Mouse (Mus musculus) layer of hippocampus, adult 9-11 months (tissue): ENCODE measurements around the gene Lekr1.

Source experiments
- DNase-seq: peaks from one replicate; pipeline ENCODE4 v3.0.0; 2022

Lekr1 gene

DNA sequence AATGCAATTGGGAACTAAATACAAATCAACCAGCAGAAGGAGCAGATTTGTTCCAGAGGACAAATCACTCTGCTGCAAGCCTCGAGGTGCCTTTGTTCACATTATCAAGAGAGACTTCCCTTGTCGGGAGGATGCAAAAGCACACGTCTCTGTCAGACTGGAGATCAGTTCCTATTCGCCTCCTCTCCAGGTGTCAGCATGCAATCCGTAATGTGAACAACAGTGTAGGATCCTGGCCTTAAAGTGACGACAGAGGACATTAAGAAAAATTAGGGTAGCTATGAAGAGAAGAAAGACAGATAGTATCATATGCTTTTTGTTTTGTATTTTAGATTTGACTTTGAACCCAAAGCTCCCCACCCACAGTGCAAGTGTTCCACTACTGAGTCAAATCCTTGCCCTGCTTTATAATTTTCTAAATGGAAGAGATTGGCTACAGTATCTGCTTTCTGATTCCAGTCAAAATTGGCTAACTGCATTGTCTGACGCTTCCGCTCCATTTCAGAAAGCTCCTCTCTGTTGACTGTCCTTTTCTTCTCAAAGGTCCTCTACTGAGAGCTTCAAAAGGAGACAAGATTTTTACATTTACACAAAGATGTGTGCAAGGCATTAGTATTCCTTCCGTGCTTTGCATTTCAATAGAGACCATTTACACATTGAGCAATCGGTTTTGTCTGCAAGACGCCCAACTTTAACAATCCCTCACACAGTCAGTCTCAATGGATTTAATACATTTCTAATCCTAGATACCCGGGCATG, 8.9 kb upstream of the Lekr1 start:
- DNase-seq, result no peak

DNA sequence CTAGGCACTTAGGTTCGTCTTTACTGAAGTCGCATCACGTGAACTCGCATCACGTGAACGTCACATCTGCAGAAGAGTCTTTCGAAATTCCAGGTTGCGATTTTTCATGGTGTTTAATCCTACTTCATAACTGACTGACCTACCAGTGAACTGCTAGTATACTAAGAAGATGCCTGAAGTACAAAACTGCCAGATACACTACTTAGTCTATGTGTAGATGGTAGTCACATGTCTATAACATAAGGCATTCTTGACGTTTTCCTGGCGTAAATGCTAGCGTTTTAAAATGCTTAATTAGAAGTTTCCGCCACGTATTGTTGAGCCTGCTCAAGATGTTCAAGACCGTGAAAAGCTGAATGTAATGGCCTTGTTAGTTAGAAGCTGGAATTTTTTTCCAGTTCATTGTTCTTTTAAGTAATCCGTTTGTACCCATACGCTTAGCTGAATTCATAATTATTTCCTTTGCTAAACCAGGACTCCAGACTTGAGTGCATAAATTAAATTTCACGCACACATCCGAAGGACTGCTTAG, 7.9 kb upstream of the Lekr1 start:
- DNase-seq, result no peak

GRCm38 (mm10) chr3:65658721-65659619, 7.1 kb upstream of the Lekr1 start:
- peak; percentile 79 for DNase-seq

- no peak for DNase-seq
Measured at GRCm38 (mm10) chr3:65659620-65659932, 6.5 kb upstream of the Lekr1 start.

DNA sequence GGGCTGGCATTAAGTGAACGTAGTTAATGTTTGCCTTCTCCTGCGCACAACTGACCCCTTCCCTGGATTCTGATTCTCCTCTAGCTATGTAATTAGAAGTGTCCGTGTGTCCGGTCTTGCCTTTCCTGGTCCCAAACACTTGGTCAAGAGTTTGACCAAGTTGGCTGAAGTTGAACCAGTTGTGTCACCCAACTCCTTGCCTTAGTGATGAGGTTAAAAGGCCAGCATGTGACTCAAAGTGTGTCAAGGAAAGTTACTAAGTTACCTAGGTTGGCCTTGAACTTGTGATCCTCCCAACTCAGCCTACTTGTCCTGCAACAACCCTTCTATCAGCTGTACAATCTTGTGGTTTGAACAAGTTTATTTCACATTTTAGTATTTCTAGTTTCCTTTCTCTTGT, 5.7 kb upstream of the Lekr1 start:
- DNase-seq, result no peak

DNA sequence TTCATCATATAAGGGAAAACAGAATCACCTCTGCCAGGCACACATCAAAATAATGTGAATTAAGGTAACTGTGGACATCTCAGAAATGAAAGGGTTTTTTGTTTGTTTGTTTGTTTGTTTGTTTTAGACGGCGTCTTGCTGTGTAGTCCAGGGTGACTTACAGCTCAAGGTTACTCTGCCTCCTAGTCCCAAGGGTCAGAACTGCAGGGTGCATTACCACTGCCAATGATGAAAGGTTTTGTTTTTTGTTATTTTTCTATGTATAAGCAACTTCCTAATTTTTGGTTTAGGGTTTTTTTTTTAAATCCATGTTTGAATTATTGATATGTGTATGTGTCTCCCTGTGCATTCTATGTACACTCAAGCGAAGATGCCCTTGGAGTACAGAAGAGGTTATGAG, 4.3 kb upstream of the Lekr1 start:
- DNase-seq, result no peak

- DNase-seq, result no peak
Measured at GRCm38 (mm10) chr3:65663176-65663575, 2.9 kb upstream of the Lekr1 start.

DNA sequence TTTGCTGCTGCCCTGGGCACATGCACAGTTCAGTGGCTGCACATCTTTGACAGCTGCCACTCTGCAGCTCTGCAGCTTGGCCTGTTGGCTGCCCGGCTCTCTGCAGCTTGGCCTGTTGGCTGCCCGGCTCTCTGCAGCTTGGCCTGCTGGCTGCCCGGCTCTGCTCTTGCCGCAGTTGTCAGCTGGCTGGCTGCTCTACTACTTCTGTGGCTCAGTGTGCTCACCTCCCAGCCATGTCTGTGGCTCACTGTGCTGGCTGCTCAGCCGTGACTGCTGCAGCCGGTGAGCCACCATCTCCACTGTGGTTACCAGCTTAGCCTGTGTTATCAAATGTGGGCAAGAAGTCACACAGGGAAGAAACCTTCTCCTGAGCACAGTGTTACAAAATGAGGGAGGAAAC, 4.2 kb downstream of the Lekr1 start:
- DNase-seq, result no peak

DNA sequence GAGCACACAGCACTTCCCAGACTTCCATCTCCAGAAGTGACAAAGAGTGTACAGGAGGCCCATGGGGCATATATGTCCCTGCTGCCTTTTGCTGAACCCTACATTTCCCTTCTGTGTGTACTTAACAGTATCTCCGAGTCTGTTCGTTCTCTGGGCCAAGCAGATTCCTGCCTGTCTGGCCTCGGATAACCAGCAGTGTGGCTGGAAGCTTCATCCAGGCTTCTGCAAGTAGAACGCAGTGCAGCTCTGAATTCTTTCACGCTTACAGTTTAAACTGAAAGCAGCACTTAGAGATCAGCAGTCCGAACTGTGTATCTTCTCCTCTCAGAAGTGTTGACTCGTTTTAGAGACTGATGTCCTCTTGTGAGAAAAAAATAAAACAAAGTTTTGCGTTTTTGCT, 7.7 kb downstream of the Lekr1 start:
- no peak for DNase-seq

GRCm38 (mm10) chr3:65680612-65681011, 14.6 kb downstream of the Lekr1 start:
- no peak for DNase-seq

GRCm38 (mm10) chr3:65689705-65690104, 23.7 kb downstream of the Lekr1 start:
- no peak for DNase-seq

DNA sequence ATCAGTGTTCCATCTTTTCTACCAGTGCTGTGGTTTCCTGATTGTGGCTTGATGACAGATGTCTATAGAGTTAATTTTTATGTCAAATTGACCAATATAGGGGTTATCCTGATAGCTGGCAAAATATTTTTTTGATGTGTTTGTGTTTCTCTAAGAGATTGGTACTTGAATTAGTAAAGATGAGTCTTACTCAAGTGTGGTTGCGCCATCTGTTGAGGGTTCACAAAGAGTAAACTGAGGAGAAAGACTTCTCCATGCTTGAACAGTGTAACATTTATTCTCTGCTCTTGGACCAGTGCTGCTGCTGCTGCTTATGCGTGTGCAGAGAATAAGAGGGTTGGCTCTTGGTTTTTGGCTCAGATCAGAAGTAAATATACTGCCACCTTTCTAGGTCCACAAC, 24.8 kb downstream of the Lekr1 start:
- DNase-seq, result no peak

- DNase-seq, result no peak
Measured at GRCm38 (mm10) chr3:65699704-65700103, 33.7 kb downstream of the Lekr1 start.

DNA sequence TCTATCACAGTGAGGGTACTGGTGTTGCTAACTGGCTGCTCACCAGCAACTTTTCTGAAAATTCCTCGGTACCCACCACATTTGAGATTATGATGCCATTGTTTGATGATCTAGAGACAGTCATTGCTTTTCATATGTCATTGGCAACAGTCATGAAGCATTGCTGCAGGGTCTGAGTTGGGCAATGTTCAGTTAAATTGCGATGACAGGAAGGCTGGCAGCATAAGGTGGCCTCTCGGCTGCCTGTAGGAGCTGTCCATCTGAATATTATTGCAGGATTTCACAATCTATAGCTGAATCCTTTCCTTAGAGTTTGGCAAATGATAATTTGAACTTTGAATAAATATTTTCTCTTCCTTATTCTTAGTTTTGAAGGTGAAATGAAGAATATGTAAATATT, 48.3 kb downstream of the Lekr1 start:
- DNase-seq, result no peak

DNA sequence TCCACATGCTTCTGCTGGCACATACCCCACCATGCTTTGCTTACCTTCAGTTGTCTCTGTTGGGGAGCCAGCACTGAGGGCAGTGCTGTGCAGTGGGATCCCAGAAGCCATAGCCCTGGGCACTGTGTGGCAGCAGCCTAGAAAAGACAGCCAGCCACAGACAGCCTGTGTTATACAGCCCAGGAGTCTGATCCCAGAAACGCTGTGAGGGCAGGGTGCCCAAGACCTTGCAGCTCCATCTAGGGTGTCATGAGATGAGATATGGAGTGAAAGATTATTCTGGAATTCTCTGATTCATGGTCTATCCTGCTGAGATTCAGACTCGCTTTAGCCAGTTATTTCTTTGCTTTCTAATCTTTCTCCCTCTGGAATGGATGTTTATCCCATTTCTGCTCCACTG, 51.4 kb downstream of the Lekr1 start:
- no peak for DNase-seq

- DNase-seq, result no peak
Measured at GRCm38 (mm10) chr3:65722897-65723296, 56.9 kb downstream of the Lekr1 start.

DNA sequence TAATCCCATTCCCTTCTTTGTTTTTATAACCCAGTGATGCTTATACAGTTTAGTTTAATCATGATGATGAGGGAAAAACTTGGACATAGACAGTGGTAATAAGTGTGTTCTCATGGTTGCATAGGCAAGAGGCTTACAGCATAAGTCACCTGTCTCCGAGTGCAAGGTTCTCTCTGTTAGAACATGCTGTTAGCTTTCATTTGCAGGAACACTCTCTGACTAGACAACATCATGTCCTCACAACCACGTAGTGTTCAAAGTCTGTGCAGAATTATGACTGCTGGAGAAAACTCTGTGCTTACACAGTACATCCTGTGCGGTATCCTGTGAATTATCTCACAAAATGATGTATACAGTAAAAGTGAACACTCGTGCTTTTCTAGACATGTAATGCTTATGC, 57.6 kb downstream of the Lekr1 start:
- DNase-seq, result no peak

DNA sequence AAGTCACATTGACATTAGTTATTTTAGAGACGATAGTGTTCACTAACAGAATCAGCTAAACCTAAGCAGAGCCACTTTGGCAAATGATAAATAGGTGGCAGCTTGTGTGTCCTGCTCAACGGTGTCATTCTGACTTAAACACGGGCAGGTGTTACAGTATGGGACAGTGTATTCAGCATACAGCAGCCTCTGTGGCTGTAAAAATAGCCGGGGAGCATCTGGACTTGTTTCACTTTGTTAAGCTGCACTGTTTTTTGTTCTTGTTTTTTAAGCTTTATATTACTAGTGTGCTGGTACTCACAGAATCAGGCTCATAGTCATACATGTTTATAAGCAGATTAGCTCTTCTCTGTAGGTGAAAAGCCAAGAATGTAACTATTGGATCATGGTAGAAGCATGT, 71.8 kb downstream of the Lekr1 start:
- no peak for DNase-seq

DNA sequence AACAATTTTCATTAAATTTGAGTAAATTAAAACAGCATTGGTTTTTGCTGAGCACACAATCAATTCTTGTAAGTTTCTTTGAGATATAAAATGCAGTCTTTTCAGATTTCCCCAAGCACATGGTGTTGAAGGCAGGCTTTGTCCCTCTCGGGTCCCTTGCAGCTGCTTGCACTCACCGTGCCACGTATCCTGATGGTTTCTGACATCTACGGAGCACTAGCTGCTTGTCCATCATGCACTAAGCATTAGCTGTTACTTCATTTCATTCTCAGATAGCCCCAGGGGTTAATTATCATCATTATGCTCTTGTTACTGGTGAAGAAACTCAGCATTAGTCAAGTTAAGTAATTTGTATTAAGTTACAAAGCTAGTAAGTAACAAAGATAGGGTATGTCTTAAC, 78.9 kb downstream of the Lekr1 start:
- no peak for DNase-seq

DNA sequence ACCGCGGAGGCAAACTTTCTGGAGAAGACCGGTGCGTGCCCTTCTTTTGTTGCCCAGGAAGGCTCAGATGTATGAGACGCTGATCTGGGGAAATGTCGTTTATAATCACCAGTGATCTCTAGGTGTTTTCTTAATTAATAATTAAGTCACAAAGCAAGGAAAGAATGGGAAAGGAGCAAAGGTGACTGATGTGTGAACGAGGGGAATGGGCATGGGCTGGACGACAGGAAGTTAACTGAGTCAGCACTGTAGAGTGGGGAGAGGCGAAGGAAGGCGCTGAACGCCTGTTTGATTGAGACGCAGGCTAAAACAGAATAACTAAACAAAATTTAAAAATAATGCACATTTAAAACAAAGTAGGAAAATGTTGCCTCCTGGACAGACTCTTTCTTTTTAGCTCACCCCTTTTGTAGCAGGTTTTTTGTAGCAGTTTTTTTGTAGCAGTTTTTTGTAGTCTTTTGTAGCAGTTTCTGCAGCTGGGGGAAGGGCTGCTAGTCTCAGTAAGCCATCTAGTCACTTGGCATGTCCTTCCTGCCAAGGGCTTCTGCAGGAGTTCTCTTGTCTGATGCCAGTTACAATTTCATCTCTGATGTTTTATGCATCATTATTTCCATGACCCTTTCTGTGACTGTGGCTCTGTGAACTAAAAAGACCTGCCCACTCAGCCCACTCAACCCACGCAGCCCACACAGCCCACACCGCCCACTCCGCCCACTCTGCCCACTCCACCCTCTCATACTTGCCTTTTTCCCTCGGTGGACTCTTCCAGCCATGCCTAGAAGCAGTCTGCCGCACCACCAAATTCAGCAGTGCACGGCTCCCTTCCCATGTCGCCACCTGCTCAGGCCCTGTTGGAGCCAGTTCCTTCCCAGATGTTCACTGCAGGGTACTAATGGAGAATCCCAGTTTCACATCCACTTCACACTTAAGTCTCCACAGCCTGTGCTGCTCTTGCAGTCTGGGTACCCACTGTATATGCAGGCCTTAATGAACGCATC, 98.8 kb downstream of the Lekr1 start:
- DNase-seq, result no peak

DNA sequence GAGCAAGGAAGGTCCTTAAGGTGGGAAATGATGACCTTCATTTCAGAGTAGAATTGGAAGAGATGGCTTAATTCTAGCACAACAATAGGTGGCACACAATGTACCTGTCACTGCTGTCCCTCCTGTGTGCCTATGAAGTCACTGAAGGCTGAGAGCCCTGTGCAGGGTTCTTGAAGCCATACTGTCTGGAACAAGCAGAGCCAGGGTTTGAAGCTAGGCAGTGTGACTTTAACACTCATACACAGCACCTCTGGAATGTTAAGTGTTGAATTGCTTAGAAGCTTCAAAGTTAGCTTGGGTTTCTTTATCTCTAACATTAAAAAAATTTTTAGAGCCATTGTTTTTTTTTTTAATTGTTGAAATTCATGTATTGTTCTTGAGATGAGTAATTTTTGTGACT, 100.4 kb downstream of the Lekr1 start:
- no peak for DNase-seq

DNA sequence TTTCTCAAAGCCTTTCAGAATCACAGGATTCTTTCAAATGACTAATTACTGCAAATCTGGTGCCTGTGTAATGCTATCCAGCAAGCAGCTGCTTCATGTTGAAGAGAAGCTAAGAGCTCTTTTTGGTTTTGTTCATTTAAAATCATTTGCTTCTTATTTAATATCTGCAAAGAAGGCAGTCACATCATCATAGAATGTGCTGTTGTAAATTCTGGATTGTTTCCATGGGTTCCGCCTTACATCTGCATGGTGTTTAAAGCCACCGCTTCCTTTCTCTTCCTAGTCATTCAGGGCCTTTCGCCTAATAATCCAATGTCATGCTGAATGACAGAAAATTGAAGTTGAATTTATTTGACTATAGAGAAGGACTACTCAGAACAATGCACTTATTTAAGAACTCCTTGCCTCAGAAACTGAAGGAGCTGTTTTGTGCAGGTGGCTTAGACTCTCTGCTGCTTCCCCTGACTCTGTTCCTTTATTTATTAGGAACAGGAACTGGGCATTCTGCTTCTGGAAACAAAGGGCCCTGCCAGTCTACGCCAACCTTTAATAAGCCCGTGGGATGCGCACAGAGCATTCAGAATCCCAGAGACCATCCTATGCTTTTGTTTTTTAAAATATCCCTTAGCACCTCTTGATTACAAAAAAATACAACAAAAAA, 101.3 kb downstream of the Lekr1 start:
- peak; percentile 12 for DNase-seq
